ENCODE assay signal across 16 mouse cellular contexts in the genomic region with DNA sequence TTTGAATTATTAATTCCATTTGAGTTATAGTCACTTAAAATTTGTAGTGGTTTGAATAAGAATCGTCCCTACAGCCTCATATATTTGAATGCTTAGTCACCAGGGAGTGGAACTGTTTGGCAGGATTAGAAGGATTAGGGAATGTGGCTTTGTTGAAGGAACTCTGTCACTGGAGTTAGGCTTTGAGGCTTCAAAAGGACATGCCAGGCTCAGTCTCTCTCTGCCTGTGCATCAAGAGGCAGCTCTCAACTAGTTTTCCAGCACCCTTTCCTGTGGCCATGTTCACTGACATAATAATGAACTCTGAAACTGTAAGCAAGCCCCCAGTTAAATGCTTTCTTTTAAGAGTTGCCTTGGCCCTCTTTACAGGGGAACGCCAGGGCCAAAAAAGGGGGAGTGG.
"Had no signal": no experiment of that assay in that cellular context is flagged by ENCODE, and none has a peak within 500 bp of the region (broad histone marks: within the 10 kb centered on the region; RNA-seq: fewer than 3 reads in every experiment).

No protein-coding gene starts in this region.

- ATAC-seq: intestine, embryonic 16.5 days; liver, postnatal 0 days; lung, postnatal 0 days had no signal

- H3K4me2 ChIP-seq: limb, embryonic 13.5 days; lung, embryonic 14.5 days had no signal

- H3K4me1 ChIP-seq: limb, embryonic 10.5 days; limb, embryonic 13.5 days had no signal

- H3K36me3 ChIP-seq: limb, embryonic 10.5 days; limb, embryonic 13.5 days had no signal

- H3K9me3 ChIP-seq: limb, embryonic 10.5 days; limb, embryonic 13.5 days had no signal

- H3K9ac ChIP-seq: limb, embryonic 13.5 days; liver, embryonic 14.5 days; liver, postnatal 0 days; lung, embryonic 14.5 days had no signal

- H3K4me3 ChIP-seq: layer of hippocampus, adult 2 months; limb, embryonic 10.5 days; limb, embryonic 13.5 days had no signal

- H3K27ac ChIP-seq: layer of hippocampus, adult 2 months; limb, embryonic 10.5 days; limb, embryonic 13.5 days; liver, embryonic 14.5 days; macrophage had no signal

- H3K27me3 ChIP-seq: limb, embryonic 13.5 days had no signal

- DNase-seq: kidney, adult 18-20 months; kidney, adult 9 months; kidney, postnatal 14 days; kidney, postnatal 4 days; layer of hippocampus, adult 9-11 months; liver, postnatal 0 days; lung, embryonic 14.5 days; thymus, adult 18-20 months; thymus, postnatal 36 days had no signal
